Mouse (Mus musculus): ENCODE measurements around the gene Ankrd13d.

Gene Ankrd13d

DNA sequence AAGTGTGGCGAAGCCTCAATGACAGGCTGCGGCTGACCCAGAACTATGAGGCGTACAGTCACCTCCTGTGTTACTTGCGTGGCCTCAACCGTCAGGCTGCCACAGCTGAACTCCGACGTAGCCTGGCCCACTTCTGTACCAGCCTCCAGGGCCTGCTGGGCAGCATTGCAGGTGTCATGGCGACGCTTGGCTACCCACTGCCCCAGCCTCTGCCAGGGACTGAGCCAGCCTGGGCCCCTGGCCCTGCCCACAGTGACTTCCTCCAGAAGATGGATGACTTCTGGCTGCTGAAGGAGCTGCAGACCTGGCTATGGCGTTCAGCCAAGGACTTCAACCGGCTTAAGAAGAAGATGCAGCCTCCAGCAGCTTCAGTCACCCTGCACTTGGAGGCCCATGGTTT, 60.8 kb downstream of the Ankrd13d start:
- DNase-seq (ENCODE audit: low spot score) = no peak

DNA sequence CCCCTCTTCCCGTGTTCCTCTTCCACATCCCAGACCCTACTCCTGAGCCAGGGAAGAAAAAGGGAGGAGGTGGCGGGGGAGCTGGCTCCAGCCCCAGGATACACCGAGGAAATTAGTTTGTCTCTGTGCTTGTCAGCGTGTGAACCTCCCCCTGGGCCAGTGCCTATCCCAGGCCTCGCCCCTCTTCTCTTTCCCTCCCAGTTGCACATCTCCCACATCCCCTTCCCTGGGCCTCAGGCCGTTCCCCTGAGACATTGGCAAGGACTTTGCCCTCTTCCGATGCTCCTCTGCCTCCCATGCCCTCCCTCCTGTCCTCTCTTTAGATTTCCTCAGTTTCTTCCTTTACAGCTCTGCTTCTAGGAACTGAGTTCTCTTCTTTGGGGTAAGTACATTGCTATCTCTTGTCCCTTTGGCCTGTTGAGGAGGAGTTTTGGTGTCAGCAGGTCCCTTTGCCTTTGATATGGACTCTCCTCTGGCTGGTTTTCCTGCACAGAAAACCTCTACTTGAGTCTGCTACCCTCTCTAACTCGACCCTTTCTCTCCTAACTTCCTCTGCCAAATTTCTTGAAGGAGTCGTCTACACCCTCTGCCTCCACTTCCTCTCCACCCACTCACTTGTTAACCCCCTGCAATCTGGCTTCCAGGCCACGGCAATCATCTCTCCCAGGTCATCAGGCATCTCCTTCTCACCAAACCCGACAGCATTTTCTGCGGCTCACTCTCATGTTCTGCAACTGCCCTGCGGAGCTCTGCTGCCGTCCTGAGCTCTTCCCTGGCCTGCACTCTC, 61.8 kb downstream of the Ankrd13d start:
- DNase-seq (ENCODE audit: low spot score) = peak; percentile 48

DNA sequence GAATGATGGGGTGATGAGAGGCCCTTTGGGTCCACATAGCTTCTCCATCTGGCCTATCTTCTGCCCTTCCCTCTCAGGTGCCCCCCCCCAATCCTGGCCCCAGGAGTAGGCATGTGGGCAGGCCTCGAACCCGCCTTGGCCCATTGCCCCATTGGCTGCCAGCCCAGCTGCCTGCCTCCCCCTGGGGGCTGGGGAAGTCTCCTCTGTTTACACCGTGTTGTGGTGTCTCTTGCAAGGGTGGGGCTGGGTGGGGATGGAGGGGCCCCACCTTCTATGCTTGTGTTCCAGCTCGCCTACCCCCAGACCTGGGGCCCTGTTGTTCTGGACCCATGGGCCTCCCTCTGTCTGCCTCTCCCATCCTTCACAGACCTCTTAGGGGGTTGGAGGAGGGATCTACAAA, 62.5 kb downstream of the Ankrd13d start:
- no peak for DNase-seq (ENCODE audit: low spot score)
